Mouse (Mus musculus) megakaryocyte, adult 5-6 weeks (primary cell): Measurements from ENCODE around the gene 1110032F04Rik. TPM values are rescaled to one million over a fixed set of nuclear protein-coding genes. Genes with fewer than 3 reads are reported as not detected.

Source experiments
- ATAC-seq: 2 replicates; pipeline ENCODE4 v1.8.0; 2016; ENCODE audit warnings: mild to moderate bottlenecking, inconsistent platforms; ENCODE audit not compliant: poor library complexity, severe bottlenecking
- total RNA-seq, 2 experiments: library from RNA; stranded (forward) in 1 of 2; stranded (reverse) in 1 of 2; fragments of 153-499, 151-499 nt in 1 of 2; fragments of 221-1000, 200-1000 nt in 1 of 2; gene quantifications; 2 replicates each; pipeline versions ENCODE4 v1.2.3 to v1.2.4; 2015 to 2017

Gene 1110032F04Rik
- total RNA-seq, 2 experiments from 2014 or later = 0.09 TPM; not detected in 1

- ATAC-seq = peak; percentile 71
Measured at GRCm38 (mm10) chr3:68904902-68905778, 35.8 kb downstream of the 1110032F04Rik start.

GRCm38 (mm10) chr3:68907509-68907908, 38.1 kb downstream of the 1110032F04Rik start:
- no peak for ATAC-seq

Other genes with a start within 250 kb of the 1110032F04Rik start
- gene Il12a, start 178.9 kb upstream of the 1110032F04Rik start, total RNA-seq (2015) = 1.1 and 1.9 TPM in 2 replicates
- 3.1 and 7.6 TPM in 2 replicates for gene Il12a, start 178.9 kb upstream of the 1110032F04Rik start, total RNA-seq (2017)
- gene Ift80, start 135.0 kb downstream of the 1110032F04Rik start, total RNA-seq (2015) = 8.0 and 10.8 TPM in 2 replicates
- gene Ift80, start 135.0 kb downstream of the 1110032F04Rik start, total RNA-seq (2017) = 13.7 and 15.2 TPM in 2 replicates
- 263 and 290 TPM in 2 replicates for gene Smc4, start 135.2 kb downstream of the 1110032F04Rik start, total RNA-seq (2015)
- 541 and 545 TPM in 2 replicates for gene Smc4, start 135.2 kb downstream of the 1110032F04Rik start, total RNA-seq (2017)
- 61.1 and 69.6 TPM in 2 replicates for gene Trim59, start 175.2 kb downstream of the 1110032F04Rik start, total RNA-seq (2015)
- 26.0 and 32.6 TPM in 2 replicates for gene Trim59, start 175.2 kb downstream of the 1110032F04Rik start, total RNA-seq (2017)